In the genomic region with DNA sequence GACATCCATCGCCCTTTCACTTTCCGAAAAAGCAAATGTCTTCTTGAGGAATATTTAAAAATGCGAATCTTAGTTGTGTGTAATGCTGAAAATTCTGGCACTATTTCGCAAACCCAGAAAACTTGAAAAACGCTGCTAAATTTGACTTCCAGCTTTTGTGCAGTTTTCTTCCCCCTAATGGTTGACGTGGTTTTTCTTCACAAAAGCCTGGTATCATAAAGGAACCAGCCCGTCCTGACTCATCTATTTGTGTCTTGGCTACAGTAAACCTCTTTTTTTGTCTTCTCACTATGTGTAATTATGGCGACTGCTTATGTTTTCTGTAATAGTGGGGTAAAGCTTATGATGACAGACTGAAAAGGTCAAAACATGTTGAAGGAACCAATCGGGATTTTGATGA, we compare ENCODE assay signal across 8 mouse cellular contexts. TPM values are rescaled to one million over a fixed set of nuclear protein-coding genes. Genes with fewer than 3 reads are reported as not detected.
A peak's percentile ranks its signal among the peaks of the same experiment; 100 is the strongest.
DNase-seq lines count a peak whose midpoint lies in the region; ATAC-seq and TF ChIP-seq lines count a peak whose summit lies in the region.

No protein-coding gene starts in this region.

- no peaks in the 10 kb centered on the region; the same call in 1 of the 2 replicates for H3K79me2 ChIP-seq in macrophage (ENCODE audit: inconsistent target)

- H3K4me3 ChIP-seq in ES-E14 (ENCODE audit: insufficient read depth in 1 of 2, low read depth in 1 of 2, low read length in 2 of 2, poor library complexity in 1 of 2, severe bottlenecking in 1 of 2), result peak overlapping the region in 1 of 2 experiments; percentile 71; a peak in 3 of 4 replicates
- H3K4me3 ChIP-seq in macrophage (ENCODE audit: inconsistent target), result peak overlapping the region; percentile 45

- H3K36me3 ChIP-seq in ES-E14 (ENCODE audit: control insufficient read depth, insufficient read depth, low read length, poor library complexity, severe bottlenecking) (0 out of 2 replicates have a peak, but pooled peaks cover 2% of the 10 kb centered on the region), macrophage (ENCODE audit: inconsistent target) (no peaks in the 10 kb centered on the region)

- H3K9me3 ChIP-seq in ES-E14 (ENCODE audit: control insufficient read depth, insufficient read depth, low read depth, low read length), result no peaks in the 10 kb centered on the region

- DNase-seq in CD4-positive, CD25-positive, alpha-beta regulatory T cell, adult 2 months (ENCODE audit: low read depth, low spot score), result peak; percentile 38
- no peak for DNase-seq in ES-E14 (ENCODE audit: low read depth, low spot score)
- no peak for DNase-seq in layer of hippocampus, postnatal 25 days (ENCODE audit: extremely low spot score in 1 of 2, low spot score in 1 of 2)
- no peak for DNase-seq in adrenal gland, postnatal 25 days
- no peak for DNase-seq in cerebellum, adult 9-11 months

- H3K4me1 ChIP-seq in ES-E14 (ENCODE audit: control insufficient read depth in 2 of 2, insufficient read depth in 2 of 2, low read length in 2 of 2, poor library complexity in 1 of 2), result peaks cover 7 to 10% of the 10 kb centered on the region in 2 experiments; a peak in 2 of 4 replicates

- H3K9ac ChIP-seq in ES-E14 (ENCODE audit: insufficient read depth, low read depth, low read length, poor library complexity, severe bottlenecking), result no peak overlapping the region

- H3K27ac ChIP-seq in ES-E14 (ENCODE audit: insufficient read depth, low read depth, low read length, poor library complexity, severe bottlenecking) (no peak overlapping the region), macrophage (peak overlapping the region; percentile 91)

- 0% methylated on average over 7 of the region's 9 CpGs for WGBS in macrophage (ENCODE audit: missing documents)

- in situ Hi-C loops in ES-E14 (cut with MboI; ENCODE audit: low sequenced_read_pairs in 2 of 2, unreplicated experiment in 2 of 2), result no loop called here

- ATAC-seq in CD4-positive, CD25-positive, alpha-beta regulatory T cell, adult 4 months, result no peak
- ATAC-seq in granulocyte monocyte progenitor cell, adult 5-6 weeks (replicated peaks; ENCODE audit: poor library complexity, severe bottlenecking), result peak; percentile 15

TF ChIP-seq in ES-E14, 5 proteins besides CTCF, POLR2A, EP300 and RAD21:
- TF ChIP-seq ZC3H11A (IDR thresholded peaks at IDR 0.05; ENCODE audit: borderline replicate concordance, low read depth, low read length) (no peak), CHD2 (IDR thresholded peaks at IDR 0.05; ENCODE audit: low read depth, low read length) (peak; percentile 20; the same call in 1 of the 2 replicates), ZNF384 (IDR thresholded peaks at IDR 0.05; ENCODE audit: low read depth, low read length) (no peak)

RNA-seq across cellular contexts. Expression of a gene that starts 8.9 kb away (rescaled TPM):
- 10 to 100 TPM; 12.1 to 18.5 TPM for polyA plus RNA-seq in CD4-positive, CD25-positive, alpha-beta regulatory T cell, adult 4 months (2017; shearing (Covaris generic))
- total RNA-seq in ES-E14 (2012; rRNA removed), result 51.5 and 58.6 TPM in 2 replicates
- 37.8 TPM in 2 replicates for total RNA-seq in granulocyte monocyte progenitor cell, adult 5-6 weeks (2014; fragmentation: Nextera tagmentation)
- total RNA-seq in granulocyte monocyte progenitor cell, adult 5-6 weeks (2017), result 21.4 and 25.5 TPM in 2 replicates
- total RNA-seq in macrophage (2018; cell fraction: chromatin; rRNA removed), result 100 to 1,000 TPM in 24 of 26 experiments, 10 to 100 TPM in 2; 68.8 to 720 (median 236) TPM
- total RNA-seq in macrophage (2018; cell fraction: cytosol; rRNA removed), result 10 to 100 TPM; 19.1 to 56.6 (median 39.3) TPM
- total RNA-seq in macrophage (2018; cell fraction: nucleus; rRNA removed), result 100 to 1,000 TPM in 19 of 26 experiments, 10 to 100 TPM in 7; 47.8 to 495 (median 124) TPM
- polyA plus RNA-seq in macrophage (2018), result 18.2 to 31.4 TPM (median 19.2 TPM) in 3 replicates
- total RNA-seq in layer of hippocampus, postnatal 25 days (2021), result 10 to 100 TPM; 51.6 to 67.6 TPM
- 70.0 and 79.4 TPM in 2 replicates for total RNA-seq in adrenal gland, postnatal 25 days (2021)

RNA-seq across cellular contexts. Expression of a gene that starts 58.6 kb away (rescaled TPM):
- under 1 TPM in 1 of 2 experiments, not detected in 1; 0.13 TPM for polyA plus RNA-seq in CD4-positive, CD25-positive, alpha-beta regulatory T cell, adult 4 months (2017; shearing (Covaris generic))
- 71.3 and 112 TPM in 2 replicates for total RNA-seq in ES-E14 (2012; rRNA removed)
- 0.11 and 0.36 TPM in 2 replicates for total RNA-seq in granulocyte monocyte progenitor cell, adult 5-6 weeks (2014; fragmentation: Nextera tagmentation)
- total RNA-seq in granulocyte monocyte progenitor cell, adult 5-6 weeks (2017), result not detected in 2 replicates
- 100 to 1,000 TPM in 9 of 26 experiments, 10 to 100 TPM in 16, 1 to 10 TPM in 1; 9.8 to 227 (median 60.4) TPM for total RNA-seq in macrophage (2018; cell fraction: chromatin; rRNA removed)
- total RNA-seq in macrophage (2018; cell fraction: cytosol; rRNA removed), result 100 to 1,000 TPM in 25 of 26 experiments, 10 to 100 TPM in 1; 90.3 to 218 (median 142) TPM
- 100 to 1,000 TPM in 10 of 26 experiments, 10 to 100 TPM in 16; 20.4 to 193 (median 83.3) TPM for total RNA-seq in macrophage (2018; cell fraction: nucleus; rRNA removed)
- polyA plus RNA-seq in macrophage (2018), result 107 to 177 TPM (median 134 TPM) in 3 replicates
- total RNA-seq in layer of hippocampus, postnatal 25 days (2021), result 1 to 10 TPM; 1.3 to 1.5 TPM
- 9.5 and 12.7 TPM in 2 replicates for total RNA-seq in adrenal gland, postnatal 25 days (2021)
